Mouse (Mus musculus) liver, embryonic 14.5 days (tissue): Measurements from ENCODE around the gene Obscn. TPM values are rescaled to one million over a fixed set of nuclear protein-coding genes. Genes with fewer than 3 reads are reported as not detected.
A peak's percentile ranks its signal among the peaks of the same experiment; 100 is the strongest.

ENCODE experiments used
- ATAC-seq: fragments of 200-750 bp; cut with Nextera tagmentation; 2 replicates; pipeline ENCODE4 v1.8.0; 2017; ENCODE audit warnings: moderate number of reproducible peaks, mild to moderate bottlenecking, moderate library complexity; ENCODE audit not compliant: insufficient read depth
- DNase-seq, 3 experiments: peaks; one replicate each; pipeline ENCODE4 v3.0.0-alpha.2; 2012 to 2013; ENCODE audit warnings: low read depth in 3 of 3, low spot score in 3 of 3
- H3K27ac ChIP-seq: fragments of 300-500 bp; sonication (generic); 2 replicates; pipeline ENCODE4 v1.5.1; 2014; ENCODE audit warnings: moderate library complexity, mild to moderate bottlenecking, control low read depth, inconsistent platforms
- H3K27me3 ChIP-seq: fragments of 300-500 bp; sonication (generic); 2 replicates; pipeline ENCODE4 v1.6.1; 2014; ENCODE audit warnings: mild to moderate bottlenecking, low read length, moderate library complexity; ENCODE audit not compliant: control insufficient read depth, insufficient read depth
- H3K36me3 ChIP-seq: fragments of 300-500 bp; sonication (generic); replicated peaks from 2 replicates; pipeline ENCODE4 v1.6.1; 2014; ENCODE audit warnings: low read depth; ENCODE audit not compliant: control insufficient read depth, insufficient read depth
- H3K4me1 ChIP-seq, 2 experiments: fragments of 200-500 bp in 1 of 2; fragments of 300-500 bp in 1 of 2; sonication (generic) in 1 of 2; replicated peaks; 2 replicates each; pipeline ENCODE4 v1.6.1; 2012 to 2014; ENCODE audit warnings: antibody characterized with exemption in 1 of 2, inconsistent platforms in 1 of 2, low read length in 1 of 2; ENCODE audit not compliant: control insufficient read depth in 2 of 2, insufficient read depth in 2 of 2
- H3K4me2 ChIP-seq: fragments of 300-500 bp; sonication (generic); 2 replicates; pipeline ENCODE4 v1.6.1; 2014; ENCODE audit warnings: low read depth, mild to moderate bottlenecking, control low read depth, moderate library complexity
- H3K4me3 ChIP-seq, 2 experiments: fragments of 200-500 bp in 1 of 2; fragments of 300-500 bp in 1 of 2; sonication (generic) in 1 of 2; 2 replicates each; pipeline ENCODE4 v1.5.1; 2012 to 2014; ENCODE audit warnings: low read depth in 2 of 2, low read length in 2 of 2, mild to moderate bottlenecking in 2 of 2, control low read depth in 1 of 2, inconsistent platforms in 1 of 2, moderate library complexity in 1 of 2; ENCODE audit not compliant: insufficient read depth in 1 of 2
- H3K9ac ChIP-seq: fragments of 300-500 bp; sonication (generic); replicated peaks from 2 replicates; pipeline ENCODE4 v1.6.1; 2014; ENCODE audit warnings: mild to moderate bottlenecking, control low read depth, moderate library complexity
- H3K9me3 ChIP-seq: fragments of 300-500 bp; sonication (generic); 2 replicates; pipeline ENCODE4 v1.6.1; 2016; ENCODE audit warnings: low read length, mixed read lengths; ENCODE audit not compliant: control insufficient read depth
- CTCF ChIP-seq: IDR thresholded peaks from 2 replicates; pipeline ENCODE4 v1.5.1; 2016; ENCODE audit warnings: antibody characterized with exemption, low read depth, control low read depth
- EP300 ChIP-seq: IDR thresholded peaks from 2 replicates; pipeline ENCODE4 v1.6.1; 2016; ENCODE audit warnings: antibody characterized with exemption, low read depth
- WGBS: fragments of 180-500 bp; shearing (Covaris S2); extraction: QIAGEN DNeasy Blood & Tissue Kit; methylation state at CpG from one replicate; pipeline ENCODE4 v1.1.7; 2014; ENCODE audit not compliant: insufficient replicate concordance; 5-methylcytosine and 5-hydroxymethylcytosine counted together
- polyA plus RNA-seq, 2 experiments: library from polyadenylated mRNA; depleted of rRNA in 1 of 2; stranded (reverse) in 1 of 2; unstranded in 1 of 2; fragments of >200 nt; fragmentation: Nextera tagmentation in 1 of 2; extraction: Ambion mirVana in 1 of 2; gene quantifications; 2 replicates each; pipeline versions ENCODE4 v1.2.1 to v1.2.3; 2012 to 2014

Gene Obscn
- polyA plus RNA-seq, 2 experiments = 0.06 to 0.11 TPM

DNA sequence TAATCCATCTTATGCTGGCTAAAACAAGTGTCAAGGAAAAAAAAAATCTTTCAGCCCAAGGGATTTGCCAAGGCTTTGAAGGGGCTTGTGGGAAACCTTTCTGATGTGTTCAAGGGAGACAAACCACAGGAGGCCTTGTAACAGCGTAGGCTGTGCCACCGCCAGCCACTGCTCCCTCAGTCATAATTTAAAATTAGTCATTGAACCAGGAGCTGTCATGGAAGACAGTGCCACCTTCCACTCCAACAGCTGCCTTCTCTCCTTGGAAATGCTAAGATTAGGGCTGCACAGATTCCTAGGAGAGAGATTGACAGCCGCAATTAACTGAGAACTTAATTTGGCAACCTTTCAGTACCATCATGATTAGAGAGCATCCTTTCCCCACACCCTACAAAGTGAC lies 13.1 kb upstream of the Obscn start:
- Histone ChIP-seq H3K9me3 (no peaks in the 10 kb centered on the region), H3K4me2 (no peak overlapping the region), H3K9ac (no peak overlapping the region), H3K4me3 (no peak overlapping the region), H3K4me1 (no peaks in the 10 kb centered on the region), H3K36me3 (no peaks in the 10 kb centered on the region), H3K27ac (no peak overlapping the region), H3K27me3 (no peaks in the 10 kb centered on the region)
- TF ChIP-seq CTCF = no peak
- no peak for TF ChIP-seq EP300
- DNase-seq = no peak
- ATAC-seq = no peak
- 65% methylated on average over 3 of the region's 3 CpGs for WGBS

DNA sequence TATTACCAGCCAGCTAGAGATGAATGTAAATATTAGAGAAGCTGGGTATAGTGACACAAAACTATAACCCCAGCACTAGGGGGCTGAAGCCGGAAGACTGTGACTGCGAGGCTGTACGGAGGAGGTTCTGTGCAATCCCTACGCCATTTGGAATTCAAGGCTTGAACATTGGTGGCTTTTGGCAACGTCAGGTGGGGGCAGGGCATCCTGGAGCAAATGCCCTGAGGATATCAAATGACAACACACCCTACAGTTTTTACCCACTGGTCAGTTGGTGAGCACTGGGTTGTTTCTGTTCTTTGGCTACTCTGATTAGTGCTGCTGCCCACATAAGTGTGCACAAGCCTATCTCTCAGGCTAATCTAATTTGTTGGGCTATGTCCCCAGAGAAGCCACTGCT lies 6.8 kb upstream of the Obscn start:
- TF ChIP-seq CTCF = no peak
- TF ChIP-seq EP300 = no peak
- peaks cover 0 to 2% of the 10 kb centered on the region in 2 experiments; a peak in 1 of 4 replicates for H3K4me1 ChIP-seq
- H3K9me3 ChIP-seq = no peaks in the 10 kb centered on the region
- no peak overlapping the region for H3K4me3 ChIP-seq
- WGBS = 74% methylated on average over 5 of the region's 5 CpGs
- no peak for ATAC-seq
- H3K36me3 ChIP-seq = no peaks in the 10 kb centered on the region
- H3K4me2 ChIP-seq = no peak overlapping the region
- H3K27me3 ChIP-seq = no peaks in the 10 kb centered on the region
- H3K27ac ChIP-seq = no peak overlapping the region
- no peak for DNase-seq
- no peak overlapping the region for H3K9ac ChIP-seq

DNA sequence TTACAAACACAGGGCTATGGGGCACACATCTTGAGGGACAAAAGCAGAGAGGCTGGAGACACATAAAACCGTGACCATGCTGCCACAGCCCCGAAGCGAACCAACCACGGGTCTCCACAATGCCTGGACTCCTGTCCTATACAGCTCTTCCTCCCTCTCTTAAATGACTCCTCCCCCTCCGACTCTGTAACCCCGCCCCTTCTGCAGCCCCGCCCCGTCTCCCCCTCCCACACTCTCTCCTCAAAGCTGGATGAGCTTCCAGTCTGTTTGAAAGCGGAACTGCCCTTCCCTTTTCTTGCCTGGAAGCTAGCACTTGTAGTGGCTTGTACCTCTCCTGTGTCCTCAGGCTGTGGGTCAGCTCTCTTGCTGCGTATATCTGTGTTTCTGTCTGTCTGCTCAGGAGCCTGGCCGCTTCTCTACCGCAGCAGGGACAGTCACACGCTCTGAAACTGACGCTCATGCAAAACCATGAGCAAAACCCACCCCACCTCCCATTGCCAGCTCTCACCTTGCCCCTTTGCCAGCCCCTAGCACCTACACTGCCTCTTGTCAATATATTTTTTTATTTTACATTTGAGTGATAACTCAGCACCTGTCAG lies 5.7 kb upstream of the Obscn start:
- H3K4me2 ChIP-seq = peak overlapping the region; percentile 20; the same call in 1 of the 2 replicates
- peaks cover 0 to 2% of the 10 kb centered on the region in 2 experiments; a peak in 1 of 4 replicates for H3K4me1 ChIP-seq
- no peak overlapping the region for H3K27ac ChIP-seq
- H3K27me3 ChIP-seq = peaks cover 6% of the 10 kb centered on the region
- no peak for TF ChIP-seq CTCF
- no peak overlapping the region for H3K9ac ChIP-seq
- DNase-seq = no peak
- no peaks in the 10 kb centered on the region for H3K36me3 ChIP-seq
- H3K4me3 ChIP-seq = peak overlapping the region in 1 of 2 experiments; percentile 3; a peak in 1 of 4 replicates
- WGBS = 5% methylated on average over 14 of the region's 14 CpGs
- ATAC-seq = no peak
- H3K9me3 ChIP-seq = no peaks in the 10 kb centered on the region

DNA sequence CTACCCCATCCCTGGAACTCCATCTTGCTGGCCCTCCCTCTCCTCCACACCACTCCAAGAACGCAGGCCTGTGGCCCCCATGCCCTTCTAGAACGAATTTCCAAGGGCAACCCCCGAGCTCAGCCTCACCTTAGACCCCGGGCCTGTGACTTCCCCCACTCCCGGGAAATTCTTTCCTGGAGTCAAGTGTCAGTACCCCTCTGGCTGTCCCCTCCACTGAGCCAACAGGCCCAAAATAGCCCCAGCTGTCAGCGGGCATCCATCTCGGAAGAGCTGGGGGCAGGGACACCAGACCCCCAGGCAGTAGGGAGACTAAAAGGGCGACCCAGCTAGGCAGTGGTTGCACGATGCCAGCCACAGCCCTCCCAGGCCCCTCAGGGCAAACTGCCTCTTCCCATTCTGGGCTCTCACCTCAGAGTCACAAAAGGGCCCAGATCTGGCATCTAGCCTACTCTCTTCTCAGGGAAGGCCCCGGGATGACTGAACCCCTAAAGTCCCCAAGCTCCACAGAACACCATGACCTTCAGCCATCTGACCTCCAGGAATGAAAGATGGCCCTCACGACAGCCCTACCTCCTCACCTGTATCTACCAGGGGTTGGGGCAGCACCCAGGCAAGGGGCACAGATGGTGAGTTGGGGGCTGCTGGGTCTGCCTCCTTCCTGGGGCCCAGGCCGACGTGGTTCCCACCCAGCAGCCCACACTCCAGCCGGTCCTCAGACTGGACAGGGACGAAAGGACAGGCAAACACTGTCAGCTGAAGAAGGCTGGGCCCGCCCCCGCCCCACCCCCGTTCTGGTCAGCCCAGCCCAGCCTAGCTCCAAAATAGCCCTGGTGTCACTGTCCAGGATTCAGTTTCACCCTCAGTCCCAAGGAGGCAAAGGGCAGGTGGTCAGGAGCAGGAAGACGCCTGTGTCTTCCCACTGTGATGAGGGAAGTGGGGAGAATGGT lies 2.6 kb upstream of the Obscn start:
- Histone ChIP-seq H3K9me3 (no peaks in the 10 kb centered on the region), H3K9ac (no peak overlapping the region), H3K27me3 (peaks cover 34% of the 10 kb centered on the region), H3K4me1 (peaks cover 0 to 2% of the 10 kb centered on the region in 2 experiments; a peak in 1 of 4 replicates), H3K27ac (no peak overlapping the region), H3K4me2 (no peak overlapping the region), H3K36me3 (no peaks in the 10 kb centered on the region), H3K4me3 (no peak overlapping the region)
- DNase-seq (no peak), ATAC-seq (no peak)
- TF ChIP-seq EP300 (no peak), CTCF (no peak)
- WGBS = 55% methylated on average over 19 of the region's 19 CpGs
